Mouse (Mus musculus) ES-Bruce4 (cell line): ENCODE measurements around the gene Uqcc1.

Experiments used
- CTCF ChIP-seq: IDR thresholded peaks from one replicate; pipeline ENCODE4 v1.8.1; 2011; ENCODE audit warnings: low read depth, low read length
- POLR2A ChIP-seq: IDR thresholded peaks from one replicate; pipeline ENCODE4 v1.8.1; 2011; ENCODE audit warnings: low read length; ENCODE audit not compliant: insufficient read depth

- no peak for TF ChIP-seq CTCF
- no peak for TF ChIP-seq POLR2A
These were observed 68.5 kb downstream of the Uqcc1 start for GRCm38 (mm10) chr2:155861581-155861980.
